Mouse (Mus musculus): ENCODE measurements around the gene Gm9844. TPM values are rescaled to one million over a fixed set of nuclear protein-coding genes. Genes with fewer than 3 reads are reported as not detected.
A peak's percentile ranks its signal among the peaks of the same experiment; 100 is the strongest.

Gene Gm9844
- total and polyA plus RNA-seq, 3 experiments: 1.4 to 25.1 (median 4.7) TPM

DNA sequence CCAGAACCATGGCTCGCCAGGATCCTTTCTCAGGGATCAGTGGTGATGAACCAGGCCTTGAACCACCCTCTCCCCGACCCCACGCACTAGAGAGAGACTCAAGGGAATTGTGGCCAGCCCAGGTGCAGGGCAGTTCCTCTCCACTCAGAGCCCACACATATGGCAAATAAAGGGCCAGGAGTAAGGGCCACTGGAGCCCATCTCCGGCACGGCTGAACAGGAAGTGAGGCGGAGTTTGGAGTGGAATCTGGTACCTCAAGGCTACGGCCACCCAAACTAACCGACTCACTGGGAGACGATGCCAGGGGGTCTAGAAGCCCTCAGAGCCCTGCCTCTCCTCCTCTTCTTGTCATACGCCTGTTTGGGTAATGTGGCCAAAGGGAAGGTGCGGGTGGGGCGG, 35.2 kb downstream of the Gm9844 start, which contains the start of gene Cd79a:
Gene Cd79a (plus strand): TSS at position 158 of the 400 bp plus-strand sequence.
- Histone ChIP-seq H3K27ac (ENCODE audit: insufficient read depth, low read depth) (peak within 1 kb of the TSS; percentile 82), H3K9ac (ENCODE audit: insufficient read depth, low read depth) (peak within 1 kb of the TSS; percentile 73), H3K27me3 (replicated peaks) (no peaks in the 10 kb centered on the region), H3K4me2 (ENCODE audit: insufficient read depth, low read depth, poor library complexity, severe bottlenecking) (peak within 1 kb of the TSS; percentile 64), H3K9me3 (replicated peaks; ENCODE audit: low read length) (peaks cover 4% of the 10 kb centered on the region), H3K4me3 (replicated peaks in 1 of 3; ENCODE audit: low read depth in 2 of 3, low read length in 2 of 3, poor library complexity in 1 of 3) (peak within 1 kb of the TSS; percentile 64 to 97 (median 77)), H3K4me1 (ENCODE audit: control insufficient read depth in 1 of 2, insufficient read depth in 2 of 2) (peaks cover 14 to 60% of the 10 kb centered on the region in 2 experiments), H3K36me3 (replicated peaks in 1 of 2; ENCODE audit: control insufficient read depth in 1 of 2, insufficient read depth in 1 of 2, low read length in 1 of 2) (peaks cover 16 to 27% of the 10 kb centered on the region in 2 experiments), H3K79me2 (replicated peaks; ENCODE audit: control insufficient read depth, extremely low read depth, insufficient read depth, poor library complexity, severe bottlenecking) (peaks cover 12% of the 10 kb centered on the region)
- dilution Hi-C loops (cut with MboI; ENCODE audit: extremely low pct_ligation_motif_present, extremely low pct_unique_long_range_greater_than_20kb, low sequenced_read_pairs): no loop called here
- in situ Hi-C loops (cut with MboI; ENCODE audit: low pct_ligation_motif_present, low pct_unique_long_range_greater_than_20kb, low sequenced_read_pairs): no loop called here
- DNase-seq (ENCODE audit: extremely low read depth): peak; percentile 94
- peak; percentile 86 for TF ChIP-seq NELFE (IDR thresholded peaks at IDR 0.05; ENCODE audit: low read depth, low read length)
- TF ChIP-seq TCF12 (IDR thresholded peaks at IDR 0.05; ENCODE audit: low read depth, low read length): peak; percentile 96
- no peak for TF ChIP-seq NRF1 (IDR thresholded peaks at IDR 0.05; ENCODE audit: low read depth, low read length)
- TF ChIP-seq EP300 (IDR thresholded peaks at IDR 0.05; ENCODE audit: low read length): peak; percentile 88
- TF ChIP-seq IRF4 (IDR thresholded peaks at IDR 0.05; ENCODE audit: low read depth, low read length): peak; percentile 60
- TF ChIP-seq ZC3H11A (IDR thresholded peaks at IDR 0.05; ENCODE audit: low read depth, low read length): no peak
- peak; percentile 52; the same call in 1 of the 2 replicates for TF ChIP-seq MXI1 (IDR thresholded peaks at IDR 0.05; ENCODE audit: low read depth, low read length)
- no peak for TF ChIP-seq GABPA (IDR thresholded peaks at IDR 0.05; ENCODE audit: insufficient replicate concordance, low read depth, low read length)
- TF ChIP-seq ETS1 (conservative IDR thresholded peaks at IDR 0.05; ENCODE audit: low read depth, low read length): peak; percentile 78
- TF ChIP-seq POLR2AphosphoS2 (IDR thresholded peaks at IDR 0.05; ENCODE audit: low read depth, low read length): peak; percentile 54; the same call in 1 of the 2 replicates
- peak; percentile 79 for TF ChIP-seq ELF1 (IDR thresholded peaks at IDR 0.05; ENCODE audit: low read depth, low read length)
- TF ChIP-seq CHD2 (IDR thresholded peaks at IDR 0.05; ENCODE audit: low read length): peak; percentile 70
- TF ChIP-seq ZNF384 (IDR thresholded peaks at IDR 0.05; ENCODE audit: low read depth, low read length): no peak
- no peak for TF ChIP-seq SMC3 (IDR thresholded peaks at IDR 0.05; ENCODE audit: low read depth, low read length)
- TF ChIP-seq SIN3A (IDR thresholded peaks at IDR 0.05; ENCODE audit: low read length): peak; percentile 68
- no peak for TF ChIP-seq USF1 (IDR thresholded peaks at IDR 0.05; ENCODE audit: low read depth, low read length)
- 0 out of 2 replicates have a peak, but pooled peaks have one; percentile 65 for TF ChIP-seq RCOR1 (conservative IDR thresholded peaks at IDR 0.05; ENCODE audit: low read depth, low read length)
- no peak for TF ChIP-seq CHD1 (IDR thresholded peaks at IDR 0.05; ENCODE audit: low read depth, low read length)
- TF ChIP-seq MEF2A (IDR thresholded peaks at IDR 0.05; ENCODE audit: borderline replicate concordance, low read depth, low read length): peak; percentile 70; the same call in 1 of the 2 replicates
- no peak; the same call in 1 of the 2 replicates for TF ChIP-seq MYC (IDR thresholded peaks at IDR 0.05; ENCODE audit: low read depth, low read length)
- no peak for TF ChIP-seq JUND (conservative IDR thresholded peaks at IDR 0.05; ENCODE audit: low read depth, low read length)
- peak; percentile 58 for TF ChIP-seq BHLHE40 (IDR thresholded peaks at IDR 0.05; ENCODE audit: low read depth, low read length)
- TF ChIP-seq RAD21 (IDR thresholded peaks at IDR 0.05; ENCODE audit: low read depth, low read length): no peak; the same call in 1 of the 2 replicates
- TF ChIP-seq E2F4 (IDR thresholded peaks at IDR 0.05; ENCODE audit: insufficient replicate concordance, low read depth, low read length): no peak
- TF ChIP-seq MAX (IDR thresholded peaks at IDR 0.05; ENCODE audit: low read length): peak; percentile 56; the same call in 1 of the 2 replicates
- TF ChIP-seq TBP (conservative IDR thresholded peaks at IDR 0.05; ENCODE audit: low read depth, low read length): 0 out of 2 replicates have a peak, but pooled peaks have one; percentile 26
- TF ChIP-seq UBTF (IDR thresholded peaks at IDR 0.05; ENCODE audit: low read depth, low read length): no peak
- peak; percentile 44; the same call in 1 of the 2 replicates for TF ChIP-seq ZMIZ1 (IDR thresholded peaks at IDR 0.05; ENCODE audit: low read depth, low read length)
- no peak for TF ChIP-seq USF2 (conservative IDR thresholded peaks at IDR 0.05; ENCODE audit: low read depth, low read length)
- no peak for TF ChIP-seq PAX5 (IDR thresholded peaks at IDR 0.05; ENCODE audit: low read length)
- no peak for TF ChIP-seq CTCF (conservative IDR thresholded peaks at IDR 0.05 in 1 of 2, IDR thresholded peaks at IDR 0.05 in 1 of 2; ENCODE audit: low read depth in 2 of 2, low read length in 2 of 2)
- peak; percentile 81 for TF ChIP-seq MAZ (IDR thresholded peaks at IDR 0.05; ENCODE audit: low read depth, low read length)
- TF ChIP-seq HCFC1 (IDR thresholded peaks at IDR 0.05; ENCODE audit: low read depth, low read length): peak; percentile 39
- TF ChIP-seq MAFK (IDR thresholded peaks at IDR 0.05; ENCODE audit: insufficient replicate concordance, low read length): no peak
- no peak for TF ChIP-seq JUN (IDR thresholded peaks at IDR 0.05; ENCODE audit: insufficient read depth, low read depth, low read length)
- TF ChIP-seq ZKSCAN1 (IDR thresholded peaks at IDR 0.05; ENCODE audit: borderline replicate concordance, low read depth, low read length): no peak
- 0 out of 2 replicates have a peak, but pooled peaks have one; percentile 62 for TF ChIP-seq KAT2A (IDR thresholded peaks at IDR 0.05; ENCODE audit: insufficient replicate concordance, low read length)
- TF ChIP-seq POLR2A (IDR thresholded peaks at IDR 0.05; ENCODE audit: low read depth, low read length): peak; percentile 72
